Mouse (Mus musculus): ENCODE measurements at regions not wholly inside any gene's neighbourhood (a gene's known extent, or its start where the extent isn't known, plus 50 kb on each side); places are given as distances from the start of the nearest gene placed in this dataset.

DNA sequence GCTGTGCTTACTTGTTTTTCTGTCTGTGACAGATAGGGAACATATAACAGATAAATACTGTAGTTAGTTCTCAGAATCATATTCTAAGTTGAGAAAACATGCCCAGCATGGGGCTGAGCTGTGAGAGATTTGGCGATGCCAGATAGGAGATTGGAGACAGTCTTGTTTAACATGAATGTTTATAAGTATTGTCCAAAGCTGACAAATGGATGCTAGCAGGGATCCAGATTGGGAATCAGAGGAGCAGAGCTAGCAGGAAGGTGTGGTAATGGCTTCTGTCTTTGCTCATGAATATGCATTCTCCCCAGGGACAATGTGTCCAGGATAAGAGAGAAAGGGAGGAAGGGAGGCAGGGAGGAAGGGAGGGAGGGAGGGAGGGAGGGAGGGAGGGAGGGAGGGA, 436.2 kb upstream of the Klf12 start:
- no peak for TF ChIP-seq POLR2A (IDR thresholded peaks at IDR 0.05; ENCODE audit: insufficient read length, low read depth)
- TF ChIP-seq MYOG (IDR thresholded peaks at IDR 0.05; ENCODE audit: control insufficient read depth in 1 of 3, insufficient read depth in 1 of 3, insufficient read length in 2 of 3, low read depth in 2 of 3), result no peak
- no peak for TF ChIP-seq TCF12 (IDR thresholded peaks at IDR 0.05; ENCODE audit: insufficient read depth, poor library complexity, severe bottlenecking)
- no peak for TF ChIP-seq E2F4 (IDR thresholded peaks at IDR 0.05; ENCODE audit: insufficient read depth)

Measured in myocyte (in vitro differentiated cells).